Mouse (Mus musculus) CH12F3 (cell line): ENCODE data around the gene Tmem135.

Source experiments
- in situ Hi-C: fragments of 300-500 bp; cut with MboI; formaldehyde crosslinking; loops from 2 replicates; pipeline ENCODE4 v1.14.3; 2020; ENCODE audit warnings: low sequenced_read_pairs

The Tmem135 gene

DNA sequence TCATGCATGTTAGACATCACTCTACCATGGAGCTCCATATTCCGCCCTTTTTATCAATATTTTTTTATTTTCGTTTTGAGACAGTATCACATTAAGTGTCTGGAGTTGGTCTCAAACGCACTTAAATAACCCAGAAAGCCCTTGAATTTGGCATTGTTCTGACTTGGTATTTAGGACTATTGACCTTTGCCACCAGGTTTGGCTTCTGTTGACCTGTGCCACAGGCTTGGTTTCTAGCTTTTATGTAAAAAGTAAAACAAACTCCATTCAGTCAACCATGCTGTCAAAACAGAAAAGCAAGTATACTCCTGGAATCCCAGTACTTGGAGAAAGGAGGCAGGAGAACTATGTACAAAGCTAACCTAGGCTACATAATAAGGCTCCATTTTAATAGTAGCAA is 12.7 kb downstream of the Tmem135 start:
- in situ Hi-C loops, result no loop called here

DNA sequence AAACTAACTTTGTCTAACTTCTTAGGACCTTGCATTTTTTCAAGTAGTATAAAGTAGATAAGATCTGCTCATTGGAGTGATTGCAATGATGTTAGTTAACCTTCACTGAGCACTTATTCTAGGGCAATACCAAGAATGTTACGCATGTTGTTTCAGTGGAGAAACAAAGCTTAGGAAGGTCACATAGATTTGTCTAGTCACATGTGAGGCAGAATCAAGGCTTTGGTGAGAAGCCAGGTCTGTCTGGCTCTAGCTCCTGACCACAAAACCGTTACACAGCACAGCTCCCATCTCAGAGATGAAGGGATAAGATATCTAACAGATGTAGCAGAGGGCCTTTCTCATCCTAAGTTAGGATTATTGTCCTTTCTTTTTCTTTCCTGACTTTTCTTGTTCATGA is 13.4 kb downstream of the Tmem135 start:
- in situ Hi-C loops, result no loop called here

DNA sequence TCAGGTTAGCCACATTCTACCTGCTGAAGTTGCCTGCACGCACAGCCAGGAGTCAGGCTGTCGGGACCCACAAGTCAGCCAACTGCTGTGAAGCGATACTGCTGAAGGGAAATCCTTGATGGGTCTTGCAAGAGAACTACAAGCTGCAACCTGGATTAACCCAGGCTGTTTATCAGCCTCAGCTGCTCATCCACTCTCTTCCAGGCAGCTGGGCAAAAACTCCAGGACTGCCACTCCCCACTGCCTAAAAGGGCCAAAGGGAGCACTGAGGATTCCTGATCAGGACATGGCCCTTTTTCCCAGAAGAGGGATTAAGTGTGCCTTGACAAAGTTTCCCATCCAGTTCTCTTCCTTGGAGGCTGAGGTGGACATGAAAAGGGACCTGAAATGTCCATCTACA is 15.0 kb downstream of the Tmem135 start:
- in situ Hi-C loops, result no loop called here

DNA sequence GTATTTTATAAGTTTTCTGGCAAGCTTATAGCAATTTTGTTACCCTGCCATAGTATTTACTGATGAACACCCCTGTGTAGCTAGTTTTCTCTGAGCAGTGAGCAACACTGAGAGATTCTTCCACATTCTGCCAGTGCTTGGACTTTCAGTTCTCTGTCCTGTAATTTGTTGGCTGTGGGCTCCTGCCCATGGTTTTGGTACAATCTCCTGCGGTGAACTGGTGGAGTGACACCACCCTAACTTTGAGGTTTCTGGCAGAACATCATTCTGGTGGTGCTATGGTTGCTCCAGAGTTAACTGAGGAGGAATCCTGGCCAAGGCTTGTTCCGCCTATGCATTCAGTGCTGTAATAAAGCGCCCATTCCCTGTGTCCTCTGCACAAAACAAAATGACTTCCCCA is 21.1 kb downstream of the Tmem135 start:
- in situ Hi-C loops, result no loop called here

DNA sequence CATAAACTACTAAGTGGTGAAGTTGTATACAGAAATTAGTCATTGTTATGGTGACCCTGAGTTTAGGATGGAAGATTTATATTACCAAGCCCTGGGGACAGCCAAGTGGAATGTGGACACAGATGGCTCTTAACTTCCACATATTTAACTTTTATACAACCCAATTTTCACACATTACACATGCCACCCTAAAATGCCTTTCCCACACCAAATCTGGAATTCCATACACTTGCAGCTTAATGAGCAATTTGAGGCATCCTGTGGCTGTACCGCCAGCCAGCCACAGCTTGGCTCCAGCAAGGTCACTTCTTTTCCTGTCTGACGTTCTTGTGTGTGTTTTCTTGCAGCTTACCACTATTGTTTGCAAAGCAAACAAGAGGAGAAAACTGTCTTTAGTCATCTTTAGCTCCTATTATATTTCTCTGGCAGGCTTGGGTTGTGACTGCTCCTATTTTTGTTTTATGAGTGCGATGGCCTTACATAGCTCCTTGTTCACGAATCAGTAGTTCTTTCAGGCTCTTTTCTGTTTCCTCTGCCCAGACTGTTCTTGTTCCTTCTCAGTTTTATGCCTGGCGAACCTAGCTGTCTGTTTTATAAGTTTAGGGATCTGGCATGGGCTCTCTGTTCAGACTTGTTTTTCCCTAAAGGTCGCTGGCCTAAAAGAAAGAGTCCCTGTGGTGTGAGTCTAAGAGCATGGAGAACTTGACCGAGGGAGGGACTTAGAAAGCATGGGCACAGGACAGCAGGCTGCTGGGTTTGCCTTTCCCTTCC is 22.9 kb downstream of the Tmem135 start:
- in situ Hi-C loops, result no loop called here

DNA sequence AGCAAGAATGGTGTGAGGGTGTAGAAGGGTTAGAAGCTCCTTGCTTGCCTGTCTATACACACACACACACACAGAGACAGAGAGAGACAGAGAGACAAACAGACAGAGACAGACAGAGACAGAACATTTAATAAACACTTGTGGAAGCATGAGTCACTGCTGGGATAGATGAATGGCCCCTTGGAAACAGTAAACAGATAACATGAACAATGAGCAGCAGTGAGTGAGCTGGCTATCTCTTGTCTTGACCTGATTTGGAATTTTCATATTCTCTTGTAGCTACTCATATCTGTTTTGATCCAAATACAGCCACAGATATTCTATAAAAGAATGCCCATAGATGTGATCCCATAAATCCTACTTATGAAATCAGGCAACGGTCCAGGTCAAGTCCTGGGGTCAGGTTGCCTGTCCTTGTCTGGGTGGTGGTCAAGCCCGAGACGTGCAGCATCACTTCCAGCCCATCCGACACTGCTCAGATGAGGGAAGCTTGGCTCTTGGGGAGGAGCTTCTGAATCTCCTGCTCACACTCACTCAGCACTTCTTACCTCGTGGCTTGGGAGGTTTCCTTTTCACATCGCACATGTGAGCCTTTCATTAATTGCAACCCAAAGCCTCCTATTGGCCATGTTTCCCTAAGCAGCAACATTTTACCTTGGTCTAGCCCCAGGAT is 32.3 kb downstream of the Tmem135 start:
- in situ Hi-C loops, result no loop called here

DNA sequence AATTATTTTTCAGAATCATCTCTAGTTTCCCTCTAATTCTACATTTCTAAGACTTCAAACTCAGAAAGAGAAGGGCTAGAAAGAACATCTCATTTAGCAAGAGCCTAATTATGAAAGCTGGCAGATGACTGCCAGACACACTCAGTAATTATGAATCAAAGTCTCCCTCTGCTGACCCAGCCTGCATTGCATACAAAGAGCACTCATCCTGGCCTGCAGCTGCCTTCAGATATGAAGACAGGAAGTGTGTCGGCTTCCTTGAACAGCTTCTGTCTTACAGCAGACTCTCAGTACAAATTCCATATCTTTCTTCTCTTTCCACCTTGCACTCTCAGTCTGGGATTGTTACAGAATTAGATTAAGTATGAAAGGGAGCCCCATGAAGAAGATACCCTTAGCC is 33.1 kb downstream of the Tmem135 start:
- in situ Hi-C loops, result no loop called here

DNA sequence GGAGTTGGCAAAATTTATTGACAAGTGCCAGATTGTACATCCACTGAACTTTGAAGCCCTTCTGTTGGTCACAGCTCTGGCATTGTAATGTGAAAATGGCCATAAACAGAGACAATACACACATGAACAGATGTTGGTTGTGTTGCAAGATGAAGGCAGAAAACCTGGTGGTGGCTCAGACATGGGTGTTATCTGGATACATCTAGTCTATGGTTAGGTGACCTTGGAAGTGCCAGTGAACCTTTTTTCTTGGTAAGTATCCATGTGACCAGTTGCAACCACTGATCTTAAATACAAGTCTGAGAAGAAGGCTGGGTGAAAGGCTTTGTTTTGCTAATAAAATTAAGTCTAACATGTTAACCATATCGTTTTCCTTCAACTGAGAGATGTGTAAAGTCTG is 33.9 kb downstream of the Tmem135 start:
- in situ Hi-C loops, result no loop called here

DNA sequence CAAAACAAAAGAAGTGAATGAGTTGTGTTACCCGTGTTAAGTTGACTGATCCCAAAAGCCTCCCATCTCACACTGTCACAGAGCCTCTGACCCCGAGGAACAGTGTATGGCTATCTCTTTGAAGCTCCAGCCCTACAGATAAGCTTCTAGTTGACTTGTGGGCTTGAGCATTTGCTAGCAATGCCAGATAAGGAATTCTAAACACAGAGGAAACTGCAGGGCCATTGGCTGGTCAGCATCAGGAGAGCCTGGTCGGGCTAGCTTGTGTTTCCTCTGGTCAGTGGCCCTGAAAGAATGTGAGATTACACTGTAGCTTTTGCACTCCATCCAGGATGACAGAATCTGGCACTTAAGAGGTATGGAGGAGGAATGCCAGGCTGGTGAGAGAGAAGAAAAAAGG is 36.4 kb downstream of the Tmem135 start:
- in situ Hi-C loops, result no loop called here

DNA sequence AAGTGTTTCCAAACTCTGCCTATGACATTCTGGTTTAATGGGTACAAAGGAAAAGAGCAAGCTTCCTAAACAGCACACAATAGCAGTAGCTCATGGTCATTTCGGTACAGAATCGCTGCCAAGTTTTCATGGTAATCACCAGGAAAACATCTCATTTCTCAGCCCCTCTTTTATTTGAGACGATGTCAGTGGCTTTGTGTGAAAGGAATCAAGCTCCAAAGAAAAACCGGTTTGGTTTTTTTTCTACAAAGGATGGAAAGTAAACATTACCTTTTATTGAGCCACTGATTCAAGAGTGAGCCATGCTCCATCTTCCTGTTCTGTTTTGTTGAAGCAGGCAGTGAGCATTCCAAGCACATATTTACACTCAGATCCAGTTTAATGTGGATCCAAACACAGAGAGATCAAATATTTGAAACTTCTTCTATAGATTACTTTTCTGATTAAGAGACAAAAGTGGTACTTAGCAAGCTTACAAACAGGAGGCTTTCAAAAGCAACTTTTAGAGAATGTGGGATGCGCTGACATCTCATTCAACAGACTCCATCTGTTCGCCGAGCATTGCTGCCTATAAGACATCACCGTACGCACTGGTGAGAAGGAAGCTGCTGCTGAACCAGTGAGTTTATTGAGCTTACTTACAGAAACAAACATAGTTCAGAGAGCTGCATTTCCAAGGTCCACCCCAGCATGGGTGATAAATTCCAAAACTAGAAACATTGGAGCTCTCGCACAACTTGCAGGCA is 38.7 kb downstream of the Tmem135 start:
- in situ Hi-C loops, result no loop called here

DNA sequence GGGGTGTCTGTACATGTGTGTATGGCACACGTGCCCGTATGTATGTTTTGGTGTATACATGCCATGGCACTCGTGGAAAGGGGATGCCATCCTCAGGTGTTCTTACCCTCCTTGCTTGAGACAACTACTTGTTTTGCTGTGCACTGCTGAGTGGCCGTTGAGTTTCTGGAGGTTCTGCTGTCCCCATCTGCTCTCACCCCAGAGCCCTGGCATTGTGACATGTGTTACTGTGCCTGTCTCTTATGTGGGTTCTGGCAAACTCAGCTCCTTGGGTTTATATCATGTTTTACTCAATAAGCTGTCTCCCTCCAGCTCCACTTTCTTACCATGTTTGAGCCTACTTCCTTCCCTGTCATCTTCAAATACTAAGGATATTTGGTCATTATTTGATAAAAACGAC is 40.0 kb downstream of the Tmem135 start:
- in situ Hi-C loops, result no loop called here

DNA sequence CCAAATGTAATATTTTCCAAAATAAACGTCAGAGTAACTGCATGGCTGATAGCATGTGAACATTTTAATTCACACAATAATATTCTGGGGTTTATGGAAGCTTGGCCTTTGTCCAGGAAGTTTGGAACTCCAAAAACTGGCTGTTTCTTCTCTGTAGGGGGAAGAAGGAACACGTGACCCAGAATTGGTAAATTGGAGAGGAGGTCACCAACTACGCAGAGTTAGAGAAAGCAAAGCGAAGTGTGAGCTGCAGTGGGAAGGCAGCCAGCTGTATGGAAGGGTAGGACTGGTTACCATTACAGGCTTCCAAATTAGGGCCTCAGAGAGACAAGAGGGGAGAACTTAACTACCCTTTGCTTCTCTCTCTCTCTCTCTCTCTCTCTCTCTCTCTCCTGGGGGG is 47.7 kb downstream of the Tmem135 start:
- in situ Hi-C loops, result no loop called here

DNA sequence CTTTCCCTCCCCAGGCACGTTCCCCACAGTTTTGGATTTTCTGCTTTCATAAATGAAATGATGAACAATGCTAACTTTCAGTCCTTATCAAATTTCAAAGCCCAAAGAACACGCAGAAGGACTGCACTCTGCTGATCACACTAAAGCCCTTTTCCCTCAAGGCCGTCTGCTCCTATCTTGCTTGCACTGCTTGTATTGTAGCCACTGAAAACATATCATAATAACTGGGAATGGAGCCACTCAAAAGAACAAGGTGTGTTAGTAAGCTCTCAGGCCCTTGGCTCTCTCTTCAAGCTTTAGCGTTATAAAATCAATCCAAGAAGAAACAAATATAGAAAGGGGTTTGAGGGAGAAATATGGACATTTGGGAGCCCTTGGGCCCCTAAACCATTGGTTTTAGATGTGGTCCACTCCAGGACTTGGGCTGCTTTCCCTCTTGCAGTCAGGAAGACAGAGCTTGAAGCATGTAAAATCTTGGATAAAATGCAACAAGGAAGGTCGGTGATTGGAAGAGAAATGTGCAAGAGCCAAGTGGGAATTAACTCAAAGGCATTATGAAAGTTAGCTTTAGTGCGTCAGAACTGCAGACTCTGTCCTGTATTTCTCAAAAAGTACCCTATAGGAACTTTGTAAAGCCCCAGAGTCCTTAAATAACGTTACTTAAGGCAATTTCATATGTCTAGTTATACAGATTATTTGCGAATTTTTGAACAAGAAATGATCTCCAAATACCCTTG is 48.3 kb downstream of the Tmem135 start:
- in situ Hi-C loops, result no loop called here

DNA sequence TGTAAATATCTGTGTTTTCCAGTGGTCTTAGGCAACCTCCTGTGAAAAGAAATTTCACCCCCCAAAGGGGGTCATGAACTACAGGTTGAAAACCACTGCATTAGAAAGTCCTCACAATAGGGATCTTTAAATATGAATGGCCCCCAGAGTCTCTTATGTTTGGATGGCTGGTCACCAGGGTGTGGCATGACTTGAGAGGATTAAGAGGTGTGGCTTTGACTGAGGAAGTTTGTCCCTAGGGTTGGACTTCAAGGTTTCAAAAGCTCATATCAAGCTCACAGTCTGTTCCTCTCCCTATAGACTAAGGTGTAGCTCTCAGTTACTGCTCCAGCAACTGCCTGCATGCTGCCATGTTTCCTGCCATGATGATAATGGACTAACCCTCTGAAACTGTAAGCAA is 62.0 kb downstream of the Tmem135 start:
- in situ Hi-C loops, result no loop called here

DNA sequence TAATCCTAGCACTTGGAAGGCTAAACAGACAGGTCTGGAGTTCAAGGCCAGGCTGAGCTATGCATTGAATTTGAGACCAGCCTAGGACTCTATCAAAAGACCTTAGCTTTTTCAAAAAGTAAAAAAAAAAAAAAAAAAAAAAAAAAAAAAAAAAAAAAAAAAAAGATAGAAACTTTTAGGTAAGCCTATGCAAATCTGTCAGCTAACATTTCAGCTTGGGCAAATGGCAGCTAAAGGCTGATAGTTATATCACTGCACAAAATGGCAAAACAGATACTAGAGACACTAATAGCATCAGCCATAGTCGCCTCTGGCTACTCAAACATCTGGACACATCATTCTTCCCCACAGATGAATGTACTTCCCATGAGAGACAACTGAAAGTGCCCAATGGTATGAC is 64.2 kb downstream of the Tmem135 start:
- in situ Hi-C loops, result no loop called here

DNA sequence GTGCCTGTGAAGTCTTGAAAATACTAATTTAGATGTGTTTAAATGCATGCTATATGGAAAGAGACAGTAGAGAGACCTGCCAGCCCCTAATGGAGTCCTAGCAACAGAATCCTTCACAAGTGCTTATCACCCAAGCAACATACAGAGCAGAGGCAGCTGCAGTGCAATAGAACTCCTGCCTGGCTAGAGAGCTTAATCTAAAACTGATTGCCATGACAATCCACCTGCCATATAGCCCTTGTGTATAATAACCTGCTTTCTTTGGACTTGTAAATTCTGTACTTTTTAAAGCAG is 64.9 kb downstream of the Tmem135 start:
- in situ Hi-C loops, result no loop called here

DNA sequence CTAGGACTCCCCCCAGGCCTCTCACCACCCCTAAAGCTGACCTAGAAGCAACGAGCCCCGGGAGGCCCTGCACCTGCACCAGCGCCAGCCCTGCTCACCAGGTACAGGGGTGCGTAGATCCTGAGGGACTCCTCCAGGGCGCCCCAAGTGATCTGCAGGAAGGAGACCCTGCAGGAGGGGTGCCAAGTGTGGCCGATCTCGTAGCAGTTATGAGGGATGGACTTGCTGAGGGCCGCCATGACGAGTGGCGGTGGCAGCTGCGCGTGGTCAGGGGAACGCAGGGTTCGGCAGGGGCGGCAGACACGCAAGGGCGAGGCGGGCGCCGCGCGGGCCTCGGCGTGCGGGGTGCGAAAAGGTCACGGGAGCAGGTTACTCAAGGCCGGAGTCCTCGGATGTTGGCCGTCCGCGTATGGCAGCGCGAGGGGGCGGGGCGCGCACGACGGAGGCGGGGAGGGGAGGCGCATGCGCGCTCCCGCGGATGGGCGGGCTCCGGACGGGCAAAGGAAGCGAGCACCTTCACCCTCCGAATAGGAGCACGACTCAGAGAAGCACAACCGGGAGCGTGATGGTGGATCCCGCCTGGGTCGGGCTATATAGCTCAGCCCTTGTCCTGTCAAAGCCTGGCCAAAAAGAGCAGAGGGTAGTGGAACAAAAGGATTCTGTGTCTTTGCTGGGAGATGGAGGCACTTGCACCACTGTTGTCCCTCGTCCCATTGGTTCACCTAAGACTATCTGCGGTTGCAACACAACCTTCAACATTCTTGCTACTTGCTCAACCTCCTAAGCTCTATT is 65.5 kb downstream of the Tmem135 start:
- in situ Hi-C loops, result no loop called here

DNA sequence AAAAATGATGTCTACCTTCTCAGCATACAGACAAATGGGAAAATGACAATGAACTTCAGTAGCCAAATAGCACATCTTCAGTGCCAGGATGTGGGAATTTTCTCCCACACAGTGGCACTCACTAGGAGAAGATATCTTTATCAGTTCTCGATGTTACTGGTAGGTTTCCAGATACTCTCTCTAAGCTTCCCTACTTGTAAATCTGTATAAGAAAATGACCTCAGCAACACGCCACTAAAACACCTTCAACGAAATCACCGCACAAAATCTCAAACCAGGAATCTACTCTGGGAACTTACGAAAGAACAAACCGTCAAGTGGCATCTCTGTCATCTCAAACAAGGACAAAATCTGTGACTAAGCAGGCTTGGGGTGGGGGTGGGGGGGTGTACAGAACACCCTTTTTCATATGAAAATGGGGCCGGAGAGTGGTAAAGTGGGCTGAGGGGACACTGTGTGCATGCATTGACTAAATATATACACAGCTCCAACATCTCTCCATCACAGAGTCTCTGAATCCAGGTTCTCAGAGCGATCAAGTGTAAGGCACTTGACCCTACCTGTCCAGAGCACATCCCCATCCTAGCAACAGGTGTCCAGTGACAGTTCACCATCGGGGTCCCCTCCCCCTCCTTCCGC is 66.2 kb downstream of the Tmem135 start:
- in situ Hi-C loops, result no loop called here

DNA sequence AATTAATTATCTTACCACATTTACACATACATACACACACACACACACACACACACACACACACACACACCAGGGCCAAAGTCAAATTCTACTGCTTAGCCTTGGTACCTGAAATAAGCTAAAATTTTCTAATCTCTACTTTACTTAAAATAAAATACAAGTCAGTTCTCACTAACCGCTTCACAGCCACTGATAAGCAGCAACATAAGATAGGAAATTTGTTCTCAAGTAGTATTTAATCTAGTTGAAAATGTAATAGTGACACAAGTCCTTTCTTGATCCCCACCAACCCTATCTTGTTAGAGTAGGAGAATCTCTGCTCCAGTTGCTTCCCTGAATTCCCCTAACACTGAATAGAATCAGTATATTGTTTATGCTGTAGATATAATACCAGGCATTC is 67.6 kb downstream of the Tmem135 start:
- in situ Hi-C loops, result no loop called here

DNA sequence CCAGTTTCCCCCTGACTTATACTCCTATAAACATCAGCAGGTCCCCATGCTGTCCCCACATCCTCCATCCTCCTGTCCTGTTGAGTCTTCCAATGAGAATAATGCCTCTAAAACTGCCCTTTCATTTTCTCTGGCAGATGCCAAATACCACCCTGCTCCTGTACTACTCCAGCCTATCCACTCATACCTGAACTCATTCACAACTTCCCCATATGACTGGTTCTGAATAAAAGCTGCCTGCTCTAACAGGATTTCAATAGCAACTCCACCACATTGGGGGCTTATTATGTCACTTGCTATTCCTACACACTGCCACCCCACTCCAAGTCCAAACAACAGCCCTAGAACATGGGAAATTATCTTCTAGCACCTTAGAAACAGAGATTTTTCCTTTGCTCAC is 68.7 kb downstream of the Tmem135 start:
- in situ Hi-C loops, result no loop called here
